Mouse (Mus musculus) neural tube, embryonic 10.5 days (tissue): ENCODE measurements around the gene Ube2f.

Experiments used
- DNase-seq: peaks from one replicate; pipeline ENCODE4 v3.0.0-alpha.2; 2017; ENCODE audit warnings: low spot score; ENCODE audit errors: extremely low spot score

Ube2f gene

DNA sequence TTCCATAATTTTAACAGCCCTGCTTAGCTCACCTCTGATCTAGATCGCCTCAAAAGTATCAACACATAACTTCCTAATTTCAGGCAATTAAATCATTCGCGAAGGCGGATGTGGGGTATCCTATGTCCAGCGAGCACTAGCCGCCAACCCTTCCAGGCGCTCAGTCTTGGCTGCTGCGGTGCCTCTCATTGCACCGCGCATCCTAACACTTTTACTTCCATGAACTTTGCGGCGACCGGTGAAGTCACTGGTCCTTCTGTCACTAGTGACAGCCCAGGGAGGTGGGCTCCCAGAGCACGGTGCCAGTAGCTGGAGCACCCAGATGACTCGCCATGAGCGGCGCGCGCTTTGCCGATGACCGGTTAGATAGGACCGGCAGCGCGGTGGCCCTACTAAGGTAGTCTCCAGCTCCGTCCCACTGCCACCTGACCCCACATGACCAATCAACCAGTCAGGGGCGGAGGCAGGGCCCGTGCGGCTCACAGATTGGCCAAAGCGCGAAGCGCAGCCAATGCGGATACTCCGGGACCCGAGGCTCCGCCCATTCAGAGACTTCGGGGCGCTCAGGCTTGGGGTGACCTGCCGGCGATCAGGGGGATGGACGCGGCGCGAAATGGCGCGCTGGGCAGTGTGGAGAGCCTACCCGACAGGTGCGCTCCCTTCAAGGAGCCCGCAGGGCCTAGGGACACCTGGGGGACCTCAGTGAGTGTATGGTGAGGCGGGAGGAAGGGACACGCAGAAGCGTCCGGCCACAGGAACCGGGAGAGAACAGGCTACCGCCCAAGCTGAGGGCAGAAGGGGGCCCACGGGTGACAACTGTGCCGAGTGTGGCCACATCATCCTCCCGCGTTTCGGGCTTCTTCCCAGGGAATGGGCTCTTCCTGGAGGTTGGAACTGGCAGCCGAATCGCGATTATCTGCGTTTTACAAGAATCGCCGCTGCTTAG is 48.0 kb downstream of the Ube2f start, which contains the start of gene Scly:
Gene Scly (plus strand): TSS at position 540 of the 946 bp plus-strand sequence.
- peak; percentile 89 for DNase-seq

- no peak for DNase-seq
Measured at GRCm38 (mm10) chr1:91299026-91299706, 49.1 kb downstream of the Ube2f start.

DNA sequence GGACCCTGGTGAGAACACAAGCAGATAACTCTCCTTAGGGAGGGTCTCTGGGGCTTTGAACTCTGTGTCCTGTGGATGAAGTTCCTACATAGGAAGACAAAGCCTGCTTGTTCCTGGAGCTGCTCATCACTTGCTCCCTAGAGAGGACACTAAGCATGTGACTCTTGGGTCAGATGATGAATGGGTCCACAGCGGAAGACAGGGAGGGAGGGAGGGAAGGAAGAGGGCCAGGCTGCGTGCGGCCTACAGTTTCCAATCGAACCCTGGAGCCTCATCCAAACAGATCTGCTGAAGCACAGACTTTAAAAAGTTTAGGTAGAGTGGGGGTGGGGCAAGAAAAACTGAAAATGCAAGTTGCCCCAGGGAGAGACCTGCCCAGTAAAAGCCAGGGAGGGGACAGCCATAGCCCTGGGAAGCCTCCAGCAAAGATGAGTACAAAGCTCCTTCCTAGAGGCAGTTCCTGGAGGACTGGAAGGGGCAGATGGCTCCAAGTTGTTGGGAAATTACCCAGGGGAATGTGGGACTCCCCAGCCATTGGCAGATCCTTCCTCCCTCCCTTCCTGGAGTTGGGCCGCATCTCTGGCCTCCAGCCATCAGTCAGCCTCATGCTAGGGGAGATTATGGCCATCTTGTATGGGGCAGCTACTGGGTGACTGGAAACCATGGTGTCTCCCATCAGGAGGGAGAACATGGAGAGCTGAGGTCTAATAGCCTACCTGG is 49.8 kb downstream of the Ube2f start:
- DNase-seq, result no peak

- DNase-seq, result no peak
Measured at GRCm38 (mm10) chr1:91301206-91301920, 51.3 kb downstream of the Ube2f start.

GRCm38 (mm10) chr1:91302021-91302420 is 51.9 kb downstream of the Ube2f start:
- no peak for DNase-seq

DNA sequence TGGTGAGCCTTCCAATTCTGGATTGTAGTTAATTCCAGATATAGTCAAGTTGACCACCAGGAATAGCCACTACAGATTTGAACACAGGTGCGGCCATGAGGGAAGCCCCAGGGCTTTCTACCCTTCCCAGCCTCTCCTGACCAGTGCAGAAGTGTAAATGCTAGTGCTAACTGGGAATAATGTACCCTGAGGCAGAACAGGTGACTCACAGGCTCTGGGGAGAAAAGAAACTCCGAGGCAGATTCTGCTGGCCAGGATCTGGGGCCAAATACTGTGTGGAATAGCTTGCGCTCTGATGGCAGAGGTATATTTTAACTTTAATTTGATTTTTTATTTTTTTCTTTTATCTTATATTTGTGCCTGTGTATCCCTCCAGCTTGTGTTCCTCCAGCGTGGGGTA is 54.5 kb downstream of the Ube2f start:
- DNase-seq, result no peak

DNA sequence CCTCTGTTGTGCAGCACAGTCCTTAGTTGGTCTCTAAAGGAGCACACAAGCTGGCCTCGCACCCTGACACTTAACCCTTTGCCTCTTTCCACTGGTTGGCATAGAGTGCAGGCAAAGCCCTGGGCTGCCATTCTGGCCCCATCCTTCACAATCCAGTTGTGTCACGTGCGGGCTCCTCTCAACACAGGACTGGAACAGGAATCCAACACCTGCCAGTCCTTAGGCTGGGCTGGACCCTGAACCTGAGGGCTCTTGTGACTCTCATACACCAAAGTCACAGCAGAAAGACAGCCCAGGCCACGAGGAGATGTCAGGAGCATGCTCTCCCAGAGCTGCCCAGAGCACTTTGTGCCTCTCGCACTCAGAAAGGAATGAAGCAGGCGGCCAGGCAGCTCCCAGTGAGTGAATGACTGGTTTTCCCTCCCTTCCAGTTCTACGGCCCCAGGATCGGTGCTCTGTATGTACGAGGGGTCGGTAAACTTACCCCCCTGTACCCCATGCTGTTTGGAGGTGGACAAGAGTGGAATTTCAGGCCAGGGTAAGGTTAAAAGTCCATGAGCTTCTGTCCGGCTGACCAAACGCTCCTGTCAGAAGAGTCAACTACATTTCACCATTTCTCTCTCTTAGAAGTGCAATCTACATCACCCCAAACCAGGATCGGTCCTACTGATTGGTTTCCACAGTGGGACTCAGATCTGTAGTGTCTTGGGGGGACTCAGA is 59.4 kb downstream of the Ube2f start:
- DNase-seq, result no peak

DNA sequence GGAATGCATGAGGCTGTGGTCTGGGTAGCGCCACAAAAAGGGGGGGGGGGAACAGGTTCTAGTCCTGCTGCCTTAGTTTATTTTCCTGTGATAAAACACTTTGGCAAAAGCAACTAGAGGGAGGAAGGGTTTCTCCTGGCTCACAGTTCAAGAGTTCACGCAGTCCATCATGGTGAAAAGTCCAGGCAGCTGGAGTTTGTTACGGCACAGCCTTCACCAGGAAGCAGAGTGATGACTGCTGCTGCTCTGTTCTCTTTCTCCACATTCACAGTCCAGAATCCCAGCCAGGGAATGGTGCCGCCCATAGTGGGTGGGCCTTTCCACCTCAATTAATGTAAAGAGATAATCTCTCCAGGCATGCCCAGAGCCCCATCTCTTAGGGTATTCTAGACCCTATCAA is 62.2 kb downstream of the Ube2f start:
- no peak for DNase-seq

GRCm38 (mm10) chr1:91313251-91313650 is 63.1 kb downstream of the Ube2f start:
- no peak for DNase-seq

DNA sequence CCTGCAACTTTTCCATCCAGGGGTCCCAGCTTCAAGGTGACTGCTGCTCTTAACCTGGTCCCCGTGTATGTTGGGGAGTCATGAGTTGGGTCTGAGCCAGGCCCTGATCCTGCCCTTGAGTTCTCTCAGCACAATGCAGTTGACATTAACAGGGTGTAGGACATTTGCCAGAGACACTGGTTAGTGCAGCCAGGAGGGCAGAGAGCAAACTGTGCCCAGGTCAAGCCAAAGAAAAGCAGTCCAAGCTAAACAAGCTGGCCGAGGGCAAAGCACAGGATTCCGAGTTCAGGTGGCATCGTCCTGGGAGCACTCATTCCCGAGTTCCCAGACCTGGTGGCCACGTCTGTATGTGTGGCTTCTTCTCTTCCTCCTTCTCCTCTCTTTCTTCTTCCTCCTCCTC is 67.6 kb downstream of the Ube2f start:
- no peak for DNase-seq

- DNase-seq, result no peak
Measured at GRCm38 (mm10) chr1:91321760-91322438, 71.8 kb downstream of the Ube2f start, which contains the start of gene Espnl. TSS of gene Espnl (plus strand) at chr1:91322075.

DNA sequence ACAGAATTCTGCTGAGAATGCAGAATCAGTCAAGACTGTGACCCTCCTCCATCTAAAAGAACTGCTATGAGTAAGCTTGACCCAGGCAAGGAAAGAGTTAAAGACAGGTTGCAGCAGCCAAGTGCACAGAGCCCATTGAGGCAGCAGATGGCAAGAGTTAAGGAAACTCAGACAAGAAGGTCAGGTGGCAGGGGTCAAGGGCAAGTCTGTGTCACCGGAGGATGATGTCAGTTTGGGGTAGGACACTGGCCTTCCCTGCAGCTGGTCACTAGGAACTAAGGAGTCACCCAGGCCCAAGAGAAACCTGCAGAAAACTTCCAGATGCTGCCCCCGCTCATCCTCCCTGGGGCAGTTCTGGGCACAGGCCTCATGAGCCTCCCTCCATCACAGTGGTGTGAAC is 74.5 kb downstream of the Ube2f start:
- no peak for DNase-seq

DNA sequence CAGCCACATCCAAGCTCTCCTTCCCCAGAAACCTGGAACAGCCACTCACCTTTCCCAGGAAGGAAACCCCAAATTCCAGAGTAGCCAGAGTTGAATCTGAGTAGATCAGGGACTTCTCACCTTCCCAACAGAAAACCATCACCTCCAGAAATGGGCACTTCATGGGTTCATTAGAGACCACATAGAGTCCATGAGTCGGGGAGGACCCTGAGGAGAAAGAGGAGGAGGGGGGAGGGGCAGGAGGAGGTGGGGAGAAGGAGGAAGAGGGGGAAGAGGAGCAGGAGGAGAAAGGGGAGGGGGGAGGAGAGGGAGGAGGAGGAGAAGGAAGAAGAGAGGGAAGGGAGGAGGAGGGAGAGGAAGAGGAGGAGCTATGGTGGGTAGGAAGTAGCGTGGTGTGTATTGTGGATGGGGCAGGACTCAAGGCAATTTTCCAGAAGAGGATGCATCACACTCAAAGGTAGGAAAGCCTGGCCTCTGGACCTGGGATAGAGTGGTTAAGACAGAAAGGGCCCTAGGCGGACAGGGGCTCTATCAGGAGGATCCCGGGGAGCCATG is 75.5 kb downstream of the Ube2f start:
- no peak for DNase-seq

DNA sequence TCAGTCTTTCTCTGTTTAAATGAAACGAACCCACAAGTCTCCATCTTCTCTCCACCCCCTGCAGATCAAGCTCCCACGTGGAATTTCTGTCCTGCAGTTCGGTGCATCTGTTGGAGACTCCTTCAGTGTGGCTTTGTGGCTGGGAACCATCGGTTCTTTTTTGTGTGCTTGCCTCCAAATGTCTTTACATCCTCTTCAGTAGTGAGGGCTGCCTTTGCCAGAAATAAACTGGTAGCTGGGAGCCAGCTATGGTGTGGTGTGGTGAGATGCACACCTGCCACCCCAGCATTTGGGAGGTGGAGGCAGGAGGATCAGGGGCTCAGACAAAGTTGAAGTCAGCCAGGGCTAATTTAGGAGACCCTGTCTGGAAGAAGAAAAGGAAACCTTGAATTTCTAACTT is 82.0 kb downstream of the Ube2f start:
- no peak for DNase-seq

GRCm38 (mm10) chr1:91333582-91333981 is 83.5 kb downstream of the Ube2f start:
- no peak for DNase-seq

DNA sequence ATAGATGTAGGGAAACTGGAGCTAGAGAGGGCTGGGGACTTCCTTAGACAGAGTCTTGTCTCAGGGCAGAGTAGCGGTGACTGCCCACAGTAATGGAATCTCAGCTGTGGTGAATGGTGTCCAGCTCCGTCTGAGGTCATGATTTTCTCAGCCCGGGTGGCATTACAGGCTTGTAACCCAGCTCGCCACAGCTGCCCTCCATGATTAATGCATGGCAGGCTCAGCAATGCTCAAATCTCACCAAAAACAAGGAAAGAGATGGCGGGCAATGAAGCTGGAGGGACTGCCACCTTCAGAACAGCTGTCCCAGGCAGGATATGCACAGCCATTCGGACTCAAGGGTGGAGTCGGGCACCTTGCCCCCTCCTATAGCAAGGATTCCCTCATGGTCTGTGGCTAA is 87.3 kb downstream of the Ube2f start:
- DNase-seq, result no peak
